Mouse (Mus musculus) midbrain, embryonic 16.5 days (tissue): ENCODE data around the gene Gusb. TPM values are rescaled to one million over a fixed set of nuclear protein-coding genes. Genes with fewer than 3 reads are reported as not detected.

Experiments
- ATAC-seq: fragments of 200-750 bp; cut with Nextera tagmentation; 2 replicates; pipeline ENCODE4 v1.8.0; 2017; ENCODE audit warnings: moderate TSS enrichment
- H3K27ac ChIP-seq: fragments of 300-500 bp; sonication (generic); 2 replicates; pipeline ENCODE4 v1.5.1; 2014; ENCODE audit warnings: mild to moderate bottlenecking, low read length, mixed read lengths
- H3K27me3 ChIP-seq: fragments of 300-500 bp; sonication (generic); 2 replicates; pipeline ENCODE4 v1.6.1; 2014; ENCODE audit warnings: low read depth, low read length, mixed read lengths; ENCODE audit not compliant: control insufficient read depth, insufficient read depth
- H3K36me3 ChIP-seq: fragments of 300-500 bp; sonication (generic); 2 replicates; pipeline ENCODE4 v1.6.1; 2014; ENCODE audit warnings: mild to moderate bottlenecking, low read length, moderate library complexity, mixed read lengths; ENCODE audit not compliant: control insufficient read depth, insufficient read depth
- H3K4me1 ChIP-seq: fragments of 300-500 bp; sonication (generic); 2 replicates; pipeline ENCODE4 v1.6.1; 2014; ENCODE audit warnings: mild to moderate bottlenecking, low read length, mixed read lengths; ENCODE audit not compliant: control insufficient read depth, insufficient read depth
- H3K4me2 ChIP-seq: fragments of 300-500 bp; sonication (generic); 2 replicates; pipeline ENCODE4 v1.6.1; 2014; ENCODE audit warnings: mild to moderate bottlenecking, low read length, mixed read lengths
- H3K4me3 ChIP-seq: fragments of 300-500 bp; sonication (generic); 2 replicates; pipeline ENCODE4 v1.5.1; 2014; ENCODE audit warnings: low read depth, mild to moderate bottlenecking, low read length, moderate library complexity, mixed read lengths
- H3K9ac ChIP-seq: fragments of 300-500 bp; sonication (generic); 2 replicates; pipeline ENCODE4 v1.6.1; 2014; ENCODE audit warnings: low read depth, low read length, mixed read lengths
- H3K9me3 ChIP-seq: fragments of 300-500 bp; sonication (generic); replicated peaks from 2 replicates; pipeline ENCODE4 v1.6.1; 2014; ENCODE audit warnings: mild to moderate bottlenecking, low read length, mixed read lengths; ENCODE audit not compliant: control insufficient read depth, poor library complexity, severe bottlenecking
- WGBS: fragments of 180-500 bp; shearing (Covaris S2); extraction: QIAGEN DNeasy Blood & Tissue Kit; methylation state at CpG from one replicate; pipeline ENCODE4 v1.1.7; 2014; 5-methylcytosine and 5-hydroxymethylcytosine counted together
- polyA plus RNA-seq: library from polyadenylated mRNA; unstranded; fragments of >200 nt; fragmentation: Nextera tagmentation; extraction: Ambion mirVana; gene quantifications from 2 replicates; pipeline ENCODE4 v1.2.1, GENCODE M21; 2015

Gene Gusb
- polyA plus RNA-seq, 1 experiment from 2014 or later = 31.5 TPM

DNA sequence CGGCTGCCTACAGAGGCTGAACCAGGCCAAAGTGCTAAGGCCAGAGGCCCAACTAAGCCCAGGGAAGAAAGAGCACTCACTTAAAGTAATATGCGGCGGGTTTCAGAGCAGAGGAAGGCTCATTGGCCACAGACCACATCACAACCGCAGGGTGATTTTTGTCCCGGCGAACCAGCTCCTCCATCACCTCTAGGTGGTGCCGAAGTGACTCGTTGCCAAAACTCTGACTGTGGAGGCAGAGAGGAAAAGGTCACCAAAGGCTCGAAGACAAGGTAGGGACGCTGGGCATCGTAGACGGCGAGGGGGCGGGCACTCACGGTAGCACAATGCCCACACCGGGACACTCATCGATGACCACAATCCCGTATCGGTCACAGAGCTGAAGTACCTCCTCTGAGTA, 5.1 kb downstream of the Gusb start:
- Histone ChIP-seq H3K4me3 (no peak overlapping the region), H3K27me3 (no peaks in the 10 kb centered on the region), H3K36me3 (no peaks in the 10 kb centered on the region), H3K9ac (no peak overlapping the region), H3K9me3 (no peaks in the 10 kb centered on the region), H3K4me2 (no peak overlapping the region), H3K27ac (no peak overlapping the region), H3K4me1 (peaks cover 8% of the 10 kb centered on the region)
- ATAC-seq = no peak
- 70% methylated on average over 19 of the region's 19 CpGs for WGBS

DNA sequence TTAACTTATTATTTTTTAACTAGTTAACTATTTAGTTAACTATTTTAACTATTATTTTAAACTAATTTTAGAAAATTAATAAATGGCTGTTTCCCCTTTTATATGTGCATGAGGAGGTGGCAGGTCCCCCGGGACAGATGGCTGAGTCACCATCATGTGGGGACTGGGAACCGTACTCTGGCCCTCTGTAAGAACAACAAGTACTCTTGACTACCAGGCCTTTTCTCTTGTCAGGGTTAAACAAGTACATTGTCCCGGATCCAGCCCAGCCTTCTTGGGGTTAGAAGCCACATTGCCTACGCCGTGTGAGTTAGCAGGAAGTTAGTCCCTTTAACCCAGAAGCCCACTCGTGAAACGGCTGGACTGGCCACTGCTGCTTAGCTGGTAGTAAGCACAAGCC, 7.9 kb downstream of the Gusb start:
- H3K27ac ChIP-seq = no peak overlapping the region
- H3K4me2 ChIP-seq = no peak overlapping the region
- ATAC-seq = no peak
- WGBS = 91% methylated on average over 7 of the region's 7 CpGs
- H3K4me1 ChIP-seq = no peaks in the 10 kb centered on the region
- H3K36me3 ChIP-seq = no peaks in the 10 kb centered on the region
- no peak overlapping the region for H3K4me3 ChIP-seq
- H3K9ac ChIP-seq = no peak overlapping the region
- no peaks in the 10 kb centered on the region for H3K9me3 ChIP-seq
- H3K27me3 ChIP-seq = no peaks in the 10 kb centered on the region

DNA sequence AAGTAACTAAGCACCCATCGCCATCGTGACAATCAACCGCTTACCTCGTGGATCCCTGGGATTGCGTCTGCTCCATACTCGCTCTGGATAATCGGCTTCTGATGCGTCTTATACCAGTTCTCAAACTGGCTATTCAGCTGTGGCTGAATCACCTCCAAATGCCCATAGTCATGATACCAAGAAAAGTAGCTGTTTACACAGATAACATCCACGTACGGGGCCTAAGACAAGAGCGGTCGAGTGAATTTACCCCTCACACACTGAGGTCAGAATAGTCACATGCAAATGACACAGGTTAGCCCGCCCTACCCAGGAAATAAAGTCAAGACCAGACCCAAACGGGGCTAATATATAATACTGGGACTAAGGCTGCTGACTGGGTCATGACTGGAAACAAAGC, 9.5 kb downstream of the Gusb start:
- no peak overlapping the region for H3K27ac ChIP-seq
- H3K27me3 ChIP-seq = no peaks in the 10 kb centered on the region
- H3K9me3 ChIP-seq = no peaks in the 10 kb centered on the region
- H3K9ac ChIP-seq = no peak overlapping the region
- H3K4me3 ChIP-seq = no peak overlapping the region
- H3K36me3 ChIP-seq = no peaks in the 10 kb centered on the region
- no peak for ATAC-seq
- H3K4me1 ChIP-seq = no peaks in the 10 kb centered on the region
- WGBS = 95% methylated on average over 14 of the region's 14 CpGs
- H3K4me2 ChIP-seq = no peak overlapping the region

DNA sequence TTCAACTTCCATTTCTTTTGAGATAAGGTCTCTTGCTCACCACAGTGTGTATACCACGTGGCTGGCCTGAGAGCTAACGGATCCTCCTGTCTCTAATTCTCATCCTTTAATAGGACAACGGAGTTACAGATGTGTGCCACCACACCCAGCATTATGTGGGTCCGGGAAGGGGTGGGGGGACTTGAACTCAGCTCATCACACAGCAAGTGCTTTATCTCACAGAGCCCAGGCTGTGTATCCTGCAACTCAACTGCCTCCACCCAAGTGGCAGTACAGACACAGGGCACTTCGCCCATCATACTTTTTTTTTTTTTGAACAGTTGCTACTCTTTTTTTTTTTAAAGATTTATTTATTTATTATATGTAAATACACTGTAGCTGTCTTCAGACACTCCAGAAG, 11.0 kb downstream of the Gusb start:
- no peak for ATAC-seq
- no peak overlapping the region for H3K9ac ChIP-seq
- H3K4me1 ChIP-seq = no peaks in the 10 kb centered on the region
- H3K4me2 ChIP-seq = no peak overlapping the region
- H3K4me3 ChIP-seq = no peak overlapping the region
- H3K27me3 ChIP-seq = no peaks in the 10 kb centered on the region
- H3K9me3 ChIP-seq = no peaks in the 10 kb centered on the region
- H3K36me3 ChIP-seq = no peaks in the 10 kb centered on the region
- no peak overlapping the region for H3K27ac ChIP-seq
- WGBS = 92% methylated on average over 5 of the region's 5 CpGs

DNA sequence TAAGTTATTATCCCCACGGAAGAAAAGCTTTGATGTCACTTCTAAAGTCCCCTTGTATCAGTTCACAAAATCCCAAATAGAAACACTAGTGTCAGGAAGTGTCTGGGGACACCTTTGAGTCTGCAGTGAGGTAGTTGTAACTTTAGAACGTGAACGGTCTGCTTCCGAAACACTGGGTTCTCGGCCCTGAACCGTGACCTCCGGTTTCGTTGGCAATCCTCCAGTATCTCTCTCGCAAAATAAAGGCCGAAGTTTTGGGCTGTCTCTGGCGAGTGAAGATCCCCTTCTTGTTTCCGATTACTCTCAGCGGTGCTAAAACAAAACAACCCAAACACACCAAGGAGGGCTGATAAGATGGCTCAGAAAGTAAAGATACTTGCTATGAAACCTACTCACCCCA, 13.5 kb downstream of the Gusb start:
- H3K36me3 ChIP-seq = no peaks in the 10 kb centered on the region
- 82% methylated on average over 13 of the region's 13 CpGs for WGBS
- no peaks in the 10 kb centered on the region for H3K4me1 ChIP-seq
- no peak overlapping the region for H3K27ac ChIP-seq
- ATAC-seq = no peak
- H3K9ac ChIP-seq = no peak overlapping the region
- H3K9me3 ChIP-seq = no peaks in the 10 kb centered on the region
- no peak overlapping the region for H3K4me3 ChIP-seq
- no peaks in the 10 kb centered on the region for H3K27me3 ChIP-seq
- H3K4me2 ChIP-seq = no peak overlapping the region

DNA sequence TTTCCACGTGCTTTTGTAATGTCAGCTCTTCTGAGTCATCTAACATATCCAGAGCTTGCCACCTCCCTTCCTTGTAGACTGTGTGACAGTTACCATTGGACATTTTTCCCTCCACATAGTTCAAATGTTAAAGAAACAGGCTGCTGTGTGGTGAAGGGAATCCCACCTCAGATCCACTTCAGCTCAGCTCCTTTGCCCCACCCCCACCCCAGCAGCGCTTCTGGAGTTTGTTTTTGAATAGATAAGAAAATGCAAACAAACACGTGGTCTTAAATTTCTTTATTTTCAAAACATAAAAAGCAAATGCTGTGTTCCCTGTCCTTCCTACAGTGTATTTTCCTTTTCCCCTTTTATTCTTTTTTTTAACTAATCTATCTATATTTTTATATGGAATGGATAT, 22.6 kb downstream of the Gusb start:
- Histone ChIP-seq H3K4me1 (no peaks in the 10 kb centered on the region), H3K27ac (no peak overlapping the region), H3K9ac (no peak overlapping the region), H3K36me3 (peaks cover 6% of the 10 kb centered on the region), H3K9me3 (no peaks in the 10 kb centered on the region), H3K4me3 (no peak overlapping the region), H3K4me2 (no peak overlapping the region), H3K27me3 (no peaks in the 10 kb centered on the region)
- ATAC-seq = no peak
- 84% methylated on average over 3 of the region's 3 CpGs for WGBS

DNA sequence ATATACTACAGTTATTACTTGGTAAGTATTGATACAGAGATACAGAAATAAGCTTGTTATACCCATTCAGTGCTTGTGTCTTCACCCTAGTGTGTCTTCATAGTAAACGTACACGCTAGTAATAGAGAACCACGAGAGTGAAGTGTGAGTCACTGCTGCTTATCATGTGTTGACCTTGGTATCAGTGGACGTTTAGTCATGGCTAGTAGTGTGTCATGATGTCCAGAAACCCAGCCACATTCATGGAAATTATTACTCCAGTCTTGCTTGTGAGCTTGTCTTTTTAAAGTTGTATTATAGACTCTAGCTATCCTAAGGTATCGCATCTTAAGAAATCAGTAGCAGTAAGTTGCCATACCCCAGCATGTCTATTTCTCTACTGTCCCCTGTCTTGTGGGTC, 24.2 kb downstream of the Gusb start:
- H3K36me3 ChIP-seq = peaks cover 6% of the 10 kb centered on the region
- WGBS = 87% methylated on average over 5 of the region's 5 CpGs
- no peak overlapping the region for H3K4me3 ChIP-seq
- H3K27me3 ChIP-seq = no peaks in the 10 kb centered on the region
- H3K4me2 ChIP-seq = no peak overlapping the region
- ATAC-seq = no peak
- H3K4me1 ChIP-seq = no peaks in the 10 kb centered on the region
- no peak overlapping the region for H3K27ac ChIP-seq
- H3K9ac ChIP-seq = no peak overlapping the region
- H3K9me3 ChIP-seq = no peaks in the 10 kb centered on the region

DNA sequence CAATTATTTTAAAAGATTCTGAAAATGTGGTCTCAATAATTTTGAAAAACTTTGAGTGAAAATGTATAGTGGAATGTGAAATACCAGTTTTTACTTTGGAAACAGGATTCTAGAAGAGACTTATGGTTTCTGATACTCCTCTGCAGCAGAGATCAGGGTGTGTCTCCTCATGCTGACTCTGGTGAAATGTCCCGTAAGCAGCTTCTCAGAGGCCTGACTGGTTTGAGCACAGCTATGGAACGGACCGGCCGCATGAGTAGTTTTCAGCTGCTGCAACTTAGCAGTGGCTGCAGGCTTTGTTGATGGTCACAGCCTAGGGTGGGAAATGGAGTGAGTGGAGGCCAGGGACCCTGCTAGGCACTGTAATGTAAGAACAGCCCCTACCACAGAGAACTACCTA, 25.1 kb downstream of the Gusb start:
- 83% methylated on average over 4 of the region's 4 CpGs for WGBS
- no peak for ATAC-seq

DNA sequence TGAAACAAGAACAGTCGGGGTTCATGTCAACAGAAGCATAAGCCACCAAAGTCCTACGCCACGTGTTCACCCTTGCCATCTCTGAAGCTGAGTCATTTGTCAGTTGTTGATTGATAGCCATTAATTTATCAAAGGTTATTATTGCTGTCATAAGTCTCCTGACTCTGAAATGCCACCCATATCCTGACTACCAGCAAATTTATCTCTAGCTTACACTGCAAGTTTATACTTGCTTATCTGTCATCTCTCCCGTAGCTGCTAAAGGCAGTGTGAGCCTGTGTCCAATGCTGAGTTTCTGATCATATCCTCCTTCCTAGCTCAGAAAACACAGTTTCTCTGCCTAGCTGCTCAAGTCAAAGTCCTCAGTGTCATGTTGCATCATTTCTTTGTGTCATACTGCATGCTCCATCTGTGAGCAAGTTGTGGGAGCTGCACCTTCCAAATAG, 28.0 kb downstream of the Gusb start:
- 96% methylated on average over 4 of the region's 4 CpGs for WGBS
- H3K4me2 ChIP-seq = no peak overlapping the region
- no peak for ATAC-seq
- H3K4me3 ChIP-seq = no peak overlapping the region
- H3K27ac ChIP-seq = no peak overlapping the region
- no peaks in the 10 kb centered on the region for H3K9me3 ChIP-seq
- H3K4me1 ChIP-seq = no peaks in the 10 kb centered on the region
- H3K27me3 ChIP-seq = no peaks in the 10 kb centered on the region
- H3K36me3 ChIP-seq = no peaks in the 10 kb centered on the region
- no peak overlapping the region for H3K9ac ChIP-seq

More for the DNA sequence above, 25.1 kb downstream of the Gusb start:
- no peaks in the 10 kb centered on the region for H3K9me3 ChIP-seq
- no peak overlapping the region for H3K9ac ChIP-seq
- H3K36me3 ChIP-seq = no peaks in the 10 kb centered on the region; the same call in 1 of the 2 replicates
- no peak overlapping the region for H3K27ac ChIP-seq
- no peak overlapping the region for H3K4me2 ChIP-seq
- H3K4me1 ChIP-seq = no peaks in the 10 kb centered on the region
- H3K27me3 ChIP-seq = no peaks in the 10 kb centered on the region
- H3K4me3 ChIP-seq = no peak overlapping the region

DNA sequence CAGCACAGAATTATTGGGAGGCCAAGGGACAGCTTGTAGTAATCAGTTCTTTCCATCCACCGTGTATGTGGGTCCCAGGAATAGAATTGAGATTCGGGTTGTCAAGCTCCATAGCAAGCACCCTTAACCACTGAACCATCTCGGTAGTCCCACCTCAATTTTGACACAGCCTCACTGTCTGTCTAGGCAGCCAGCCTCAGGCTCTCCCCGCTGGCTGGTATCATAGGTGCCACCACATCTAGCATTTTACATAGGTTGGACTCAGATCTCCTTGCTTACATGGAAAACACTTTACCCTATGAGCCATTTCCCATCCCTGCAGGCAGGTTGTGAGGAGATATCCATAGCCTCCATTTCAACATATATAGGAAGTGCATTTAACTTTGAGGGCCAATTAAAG, 28.5 kb downstream of the Gusb start:
- no peaks in the 10 kb centered on the region for H3K27me3 ChIP-seq
- no peaks in the 10 kb centered on the region for H3K36me3 ChIP-seq
- H3K4me1 ChIP-seq = no peaks in the 10 kb centered on the region
- H3K4me3 ChIP-seq = no peak overlapping the region
- no peak overlapping the region for H3K9ac ChIP-seq
- H3K4me2 ChIP-seq = no peak overlapping the region
- no peaks in the 10 kb centered on the region for H3K9me3 ChIP-seq
- H3K27ac ChIP-seq = no peak overlapping the region
- WGBS = 88% methylated on average over 4 of the region's 4 CpGs
- ATAC-seq = no peak
